Mouse (Mus musculus): Measurements from ENCODE around the gene Lsamp. TPM values are rescaled to one million over a fixed set of nuclear protein-coding genes. Genes with fewer than 3 reads are reported as not detected.

Lsamp gene
- polyA plus RNA-seq, 1 experiment from 2014 or later, result 13.9 TPM

- no peaks in the 10 kb centered on the region for H3K9me3 ChIP-seq (replicated peaks)
- H3K4me1 ChIP-seq, result peaks cover 13% of the 10 kb centered on the region
- no peak overlapping the region for H3K4me3 ChIP-seq
- H3K27me3 ChIP-seq (ENCODE audit: low read depth, poor library complexity, severe bottlenecking), result no peaks in the 10 kb centered on the region
- 55% methylated on average over 2 of the region's 2 CpGs for WGBS
- DNase-seq (ENCODE audit: low spot score), result no peak
- no peaks in the 10 kb centered on the region for H3K36me3 ChIP-seq
- no peak overlapping the region for H3K27ac ChIP-seq (replicated peaks)
Observed at GRCm38 (mm10) chr16:41633898-41634297, 1649.7 kb downstream of the Lsamp start.

- H3K9me3 ChIP-seq (replicated peaks), result no peaks in the 10 kb centered on the region
- no peak for DNase-seq (ENCODE audit: low spot score)
- WGBS, result 52% methylated on average over 2 of the region's 2 CpGs
Observed at GRCm38 (mm10) chr16:41640876-41641275, 1656.7 kb downstream of the Lsamp start.

GRCm38 (mm10) chr16:41653261-41653660 is 1669.1 kb downstream of the Lsamp start:
- DNase-seq (ENCODE audit: low spot score), result no peak
- Histone ChIP-seq H3K4me1 (no peaks in the 10 kb centered on the region), H3K27me3 (ENCODE audit: low read depth, poor library complexity, severe bottlenecking) (no peaks in the 10 kb centered on the region), H3K4me3 (no peak overlapping the region), H3K27ac (replicated peaks) (no peak overlapping the region), H3K9me3 (replicated peaks) (no peaks in the 10 kb centered on the region), H3K36me3 (no peaks in the 10 kb centered on the region)
- 89% methylated on average over 2 of the region's 2 CpGs for WGBS

More at GRCm38 (mm10) chr16:41640876-41641275, 1656.7 kb downstream of the Lsamp start:
- Histone ChIP-seq H3K36me3 (no peaks in the 10 kb centered on the region), H3K4me3 (no peak overlapping the region), H3K27me3 (ENCODE audit: low read depth, poor library complexity, severe bottlenecking) (no peaks in the 10 kb centered on the region), H3K4me1 (no peaks in the 10 kb centered on the region), H3K27ac (replicated peaks) (no peak overlapping the region)

- Histone ChIP-seq H3K36me3 (no peaks in the 10 kb centered on the region), H3K4me3 (no peak overlapping the region), H3K27me3 (ENCODE audit: low read depth, poor library complexity, severe bottlenecking) (no peaks in the 10 kb centered on the region), H3K9me3 (replicated peaks) (no peaks in the 10 kb centered on the region), H3K4me1 (no peaks in the 10 kb centered on the region), H3K27ac (replicated peaks) (no peak overlapping the region)
- DNase-seq (ENCODE audit: low spot score), result no peak
- 85% methylated on average over 2 of the region's 2 CpGs for WGBS
Observed at GRCm38 (mm10) chr16:41674316-41675038, 1690.3 kb downstream of the Lsamp start.

- no peak overlapping the region for H3K4me3 ChIP-seq
- H3K27ac ChIP-seq (replicated peaks), result no peak overlapping the region
- no peaks in the 10 kb centered on the region for H3K36me3 ChIP-seq
- H3K9me3 ChIP-seq (replicated peaks), result no peaks in the 10 kb centered on the region
- no peaks in the 10 kb centered on the region for H3K27me3 ChIP-seq (ENCODE audit: low read depth, poor library complexity, severe bottlenecking)
- DNase-seq (ENCODE audit: low spot score), result no peak
- H3K4me1 ChIP-seq, result no peaks in the 10 kb centered on the region
- 93% methylated on average over 3 of the region's 3 CpGs for WGBS
Observed at GRCm38 (mm10) chr16:41675774-41676173, 1691.6 kb downstream of the Lsamp start.

- DNase-seq (ENCODE audit: low spot score), result no peak
- Histone ChIP-seq H3K9me3 (replicated peaks) (no peaks in the 10 kb centered on the region), H3K36me3 (no peaks in the 10 kb centered on the region), H3K4me3 (no peak overlapping the region), H3K4me1 (peaks cover 3% of the 10 kb centered on the region), H3K27ac (replicated peaks) (no peak overlapping the region), H3K27me3 (ENCODE audit: low read depth, poor library complexity, severe bottlenecking) (no peaks in the 10 kb centered on the region)
Observed at GRCm38 (mm10) chr16:41692435-41692834, 1708.3 kb downstream of the Lsamp start.

- Histone ChIP-seq H3K27ac (replicated peaks) (no peak overlapping the region), H3K4me1 (peaks cover 6% of the 10 kb centered on the region; the same call in 1 of the 2 replicates), H3K27me3 (ENCODE audit: low read depth, poor library complexity, severe bottlenecking) (no peaks in the 10 kb centered on the region), H3K36me3 (no peaks in the 10 kb centered on the region), H3K9me3 (replicated peaks) (no peaks in the 10 kb centered on the region), H3K4me3 (no peak overlapping the region)
- no peak for DNase-seq (ENCODE audit: low spot score)
- WGBS, result 75% methylated on average over 5 of the region's 5 CpGs
Observed at GRCm38 (mm10) chr16:41701790-41702428, 1717.7 kb downstream of the Lsamp start.

GRCm38 (mm10) chr16:41728900-41729585 is 1744.9 kb downstream of the Lsamp start:
- Histone ChIP-seq H3K4me3 (no peak overlapping the region), H3K27ac (replicated peaks) (no peak overlapping the region), H3K36me3 (no peaks in the 10 kb centered on the region), H3K4me1 (no peaks in the 10 kb centered on the region), H3K27me3 (ENCODE audit: low read depth, poor library complexity, severe bottlenecking) (no peaks in the 10 kb centered on the region), H3K9me3 (replicated peaks) (no peaks in the 10 kb centered on the region)
- DNase-seq (ENCODE audit: low spot score), result no peak
- 96% methylated on average over 9 of the region's 9 CpGs for WGBS

- Histone ChIP-seq H3K27me3 (ENCODE audit: low read depth, poor library complexity, severe bottlenecking) (no peaks in the 10 kb centered on the region), H3K27ac (replicated peaks) (no peak overlapping the region), H3K9me3 (replicated peaks) (no peaks in the 10 kb centered on the region), H3K36me3 (no peaks in the 10 kb centered on the region), H3K4me1 (no peaks in the 10 kb centered on the region), H3K4me3 (no peak overlapping the region)
- WGBS, result 92% methylated on average over 1 of the region's 1 CpGs
- DNase-seq (ENCODE audit: low spot score), result no peak
Observed at GRCm38 (mm10) chr16:41729911-41730310, 1745.8 kb downstream of the Lsamp start.

GRCm38 (mm10) chr16:41745037-41745436 is 1760.9 kb downstream of the Lsamp start:
- Histone ChIP-seq H3K27ac (replicated peaks) (no peak overlapping the region), H3K36me3 (no peaks in the 10 kb centered on the region), H3K27me3 (ENCODE audit: low read depth, poor library complexity, severe bottlenecking) (no peaks in the 10 kb centered on the region), H3K4me3 (no peak overlapping the region), H3K9me3 (replicated peaks) (no peaks in the 10 kb centered on the region), H3K4me1 (no peaks in the 10 kb centered on the region)
- 89% methylated on average over 4 of the region's 4 CpGs for WGBS
- DNase-seq (ENCODE audit: low spot score), result no peak

GRCm38 (mm10) chr16:41746235-41746911 is 1762.2 kb downstream of the Lsamp start:
- H3K9me3 ChIP-seq (replicated peaks), result no peaks in the 10 kb centered on the region
- 91% methylated on average over 11 of the region's 11 CpGs for WGBS
- no peak overlapping the region for H3K4me3 ChIP-seq
- no peaks in the 10 kb centered on the region for H3K4me1 ChIP-seq
- no peak for DNase-seq (ENCODE audit: low spot score)
- no peaks in the 10 kb centered on the region for H3K36me3 ChIP-seq
- H3K27ac ChIP-seq (replicated peaks), result no peak overlapping the region
- no peaks in the 10 kb centered on the region for H3K27me3 ChIP-seq (ENCODE audit: low read depth, poor library complexity, severe bottlenecking)

- H3K27me3 ChIP-seq (ENCODE audit: low read depth, poor library complexity, severe bottlenecking), result no peaks in the 10 kb centered on the region
- WGBS, result 93% methylated on average over 2 of the region's 2 CpGs
Observed at GRCm38 (mm10) chr16:41747874-41748273, 1763.7 kb downstream of the Lsamp start.

More at GRCm38 (mm10) chr16:41747874-41748273, 1763.7 kb downstream of the Lsamp start:
- H3K9me3 ChIP-seq (replicated peaks), result no peaks in the 10 kb centered on the region
- no peak for DNase-seq (ENCODE audit: low spot score)
- no peak overlapping the region for H3K4me3 ChIP-seq
- H3K36me3 ChIP-seq, result no peaks in the 10 kb centered on the region
- H3K27ac ChIP-seq (replicated peaks), result no peak overlapping the region
- no peaks in the 10 kb centered on the region for H3K4me1 ChIP-seq
